Comparison of ENCODE assay signal across 27 mouse cellular contexts in genomic region chr2:164359668-164360067, GRCm38 (mm10). TPM values are rescaled to one million over a fixed set of nuclear protein-coding genes. Genes with fewer than 3 reads are reported as not detected.
"Had no signal": no experiment of that assay in that cellular context is flagged by ENCODE, and none has a peak within 500 bp of the region (broad histone marks: within the 10 kb centered on the region; RNA-seq: fewer than 3 reads in every experiment).

No protein-coding gene starts in this region.

- DNase-seq: kidney, adult 11 months; kidney, adult 8-10 months; kidney, postnatal 10 days; kidney, postnatal 36 days; lung, adult 2 months; lung, postnatal 14 days; thymus, adult 2 months; thymus, postnatal 14 days; thymus, postnatal 4 days had no signal

- ATAC-seq: intestine, embryonic 15.5 days; liver, embryonic 12.5 days; midbrain, embryonic 15.5 days had no signal

- H3K27me3 ChIP-seq: intestine, embryonic 15.5 days; midbrain, embryonic 12.5 days; neural tube, embryonic 13.5 days had no signal

- H3K36me3 ChIP-seq: intestine, embryonic 15.5 days; kidney, embryonic 15.5 days; limb, embryonic 10.5 days; limb, embryonic 13.5 days; liver, embryonic 12.5 days; liver, embryonic 15.5 days; midbrain, embryonic 12.5 days; midbrain, embryonic 15.5 days; neural tube, embryonic 13.5 days had no signal

- H3K9me3 ChIP-seq: intestine, embryonic 15.5 days; kidney, embryonic 15.5 days; limb, embryonic 10.5 days; limb, embryonic 13.5 days; liver, embryonic 12.5 days; liver, embryonic 15.5 days; midbrain, embryonic 12.5 days; midbrain, embryonic 15.5 days; neural tube, embryonic 13.5 days had no signal

- H3K4me1 ChIP-seq: intestine, embryonic 15.5 days; limb, embryonic 10.5 days; limb, embryonic 13.5 days; liver, embryonic 12.5 days; liver, embryonic 15.5 days; midbrain, embryonic 15.5 days; neural tube, embryonic 13.5 days had no signal

- H3K9ac ChIP-seq: intestine, embryonic 15.5 days; kidney, embryonic 15.5 days; limb, embryonic 13.5 days; liver, embryonic 12.5 days; liver, embryonic 15.5 days; midbrain, embryonic 12.5 days; midbrain, embryonic 15.5 days; neural tube, embryonic 13.5 days had no signal

- H3K4me3 ChIP-seq: intestine, embryonic 15.5 days; kidney, embryonic 15.5 days; limb, embryonic 10.5 days; limb, embryonic 13.5 days; liver, embryonic 12.5 days; liver, embryonic 15.5 days; midbrain, embryonic 12.5 days; midbrain, embryonic 15.5 days; myocyte; neural tube, embryonic 13.5 days had no signal

- H3K4me2 ChIP-seq: intestine, embryonic 15.5 days; kidney, embryonic 15.5 days; limb, embryonic 13.5 days; liver, embryonic 12.5 days; liver, embryonic 15.5 days; midbrain, embryonic 12.5 days; midbrain, embryonic 15.5 days; neural tube, embryonic 13.5 days had no signal

- H3K27ac ChIP-seq: intestine, embryonic 15.5 days; kidney, embryonic 15.5 days; limb, embryonic 10.5 days; limb, embryonic 13.5 days; liver, embryonic 12.5 days; liver, embryonic 15.5 days; midbrain, embryonic 12.5 days; midbrain, embryonic 15.5 days; neural tube, embryonic 13.5 days had no signal

RNA-seq across cellular contexts. Expression of gene Svs5, which starts 27.1 kb away (rescaled TPM):
- total RNA-seq: layer of hippocampus, postnatal 14 days; left cerebral cortex, adult 8-10 months; left cerebral cortex, postnatal 14 days had no signal
- polyA plus RNA-seq: intestine, embryonic 15.5 days; kidney, embryonic 15.5 days; limb, embryonic 10.5 days; limb, embryonic 13.5 days; liver, embryonic 12.5 days; liver, embryonic 15.5 days; lung, adult 2 months; lung, embryonic 16.5 days; midbrain, embryonic 12.5 days; midbrain, embryonic 15.5 days; myocyte; neural tube, embryonic 13.5 days; small intestine, adult 2 months; spleen, adult 2 months; stomach, embryonic 16.5 days; thymus, adult 2 months had no signal

RNA-seq across cellular contexts. Expression of gene Slpi, which starts 29.2 kb away (rescaled TPM):
- total RNA-seq: left cerebral cortex, postnatal 14 days had no signal
- polyA plus RNA-seq: limb, embryonic 10.5 days; midbrain, embryonic 12.5 days; midbrain, embryonic 15.5 days had no signal

RNA-seq across cellular contexts. Expression of gene Svs6, which starts 43.1 kb away (rescaled TPM):
- total RNA-seq: layer of hippocampus, postnatal 14 days; left cerebral cortex, adult 8-10 months; left cerebral cortex, postnatal 14 days had no signal
- polyA plus RNA-seq: intestine, embryonic 15.5 days; kidney, embryonic 15.5 days; limb, embryonic 10.5 days; limb, embryonic 13.5 days; liver, embryonic 12.5 days; liver, embryonic 15.5 days; lung, adult 2 months; lung, embryonic 16.5 days; midbrain, embryonic 12.5 days; midbrain, embryonic 15.5 days; myocyte; neural tube, embryonic 13.5 days; small intestine, adult 2 months; spleen, adult 2 months; stomach, embryonic 16.5 days; testis, adult 2 months; thymus, adult 2 months had no signal

RNA-seq across cellular contexts. Expression of gene Rbpjl, which starts 43.3 kb away (rescaled TPM):
- polyA plus RNA-seq: limb, embryonic 10.5 days; liver, embryonic 12.5 days; midbrain, embryonic 15.5 days had no signal
